Mouse (Mus musculus) embryonic facial prominence, embryonic 11.5 days (tissue): ENCODE measurements around the gene Zfp626. TPM values are rescaled to one million over a fixed set of nuclear protein-coding genes. Genes with fewer than 3 reads are reported as not detected.
"Not testable (repeated sequence)": the region's sequence is repeated elsewhere in the genome, so short reads cannot be mapped to it uniquely, and the experiment has no call there.

Experiments
- ATAC-seq: fragments of 200-750 bp; cut with Nextera tagmentation; replicated peaks from 2 replicates; pipeline ENCODE4 v1.8.0; 2017; ENCODE audit warnings: low read depth; ENCODE audit not compliant: insufficient number of reproducible peaks, low FRiP score, low TSS enrichment
- DNase-seq: peaks from one replicate; pipeline ENCODE4 v3.0.0-alpha.2; 2015; ENCODE audit warnings: low spot score
- H3K27ac ChIP-seq: fragments of 300-500 bp; sonication (generic); replicated peaks from 2 replicates; pipeline ENCODE4 v1.5.1; 2014; ENCODE audit warnings: mild to moderate bottlenecking, low read depth, low read length, control low read depth
- H3K27me3 ChIP-seq: fragments of 300-500 bp; sonication (generic); 2 replicates; pipeline ENCODE4 v1.6.1; 2014; ENCODE audit warnings: mild to moderate bottlenecking, low read length, moderate library complexity, mixed read lengths; ENCODE audit not compliant: control insufficient read depth, insufficient read depth
- H3K36me3 ChIP-seq: fragments of 300-500 bp; sonication (generic); replicated peaks from 2 replicates; pipeline ENCODE4 v1.6.1; 2014; ENCODE audit warnings: low read depth, mild to moderate bottlenecking, low read length, moderate library complexity, mixed read lengths; ENCODE audit not compliant: control insufficient read depth, insufficient read depth
- H3K4me1 ChIP-seq: fragments of 300-500 bp; sonication (generic); 2 replicates; pipeline ENCODE4 v1.6.1; 2014; ENCODE audit warnings: low read length, mixed read lengths; ENCODE audit not compliant: control insufficient read depth, insufficient read depth
- H3K4me2 ChIP-seq: fragments of 300-500 bp; sonication (generic); 2 replicates; pipeline ENCODE4 v1.6.1; 2014; ENCODE audit warnings: low read depth, mild to moderate bottlenecking, control low read depth, low read length, moderate library complexity
- H3K4me3 ChIP-seq: fragments of 300-500 bp; sonication (generic); 2 replicates; pipeline ENCODE4 v1.5.1; 2014; ENCODE audit warnings: low read depth, low read length, control low read depth
- H3K9ac ChIP-seq: fragments of 300-500 bp; sonication (generic); replicated peaks from 2 replicates; pipeline ENCODE4 v1.6.1; 2014; ENCODE audit warnings: mild to moderate bottlenecking, control low read depth, low read length
- H3K9me3 ChIP-seq: fragments of 300-500 bp; sonication (generic); replicated peaks from 2 replicates; pipeline ENCODE4 v1.6.1; 2016; ENCODE audit warnings: mild to moderate bottlenecking, low read length, inconsistent platforms, mixed read lengths; ENCODE audit not compliant: control insufficient read depth
- whole genome bisulfite sequencing: fragments of 180-500 bp; shearing (Covaris S2); extraction: QIAGEN DNeasy Blood & Tissue Kit; methylation state at CpG from one replicate; pipeline ENCODE4 v1.1.7; 2014; 5-methylcytosine and 5-hydroxymethylcytosine counted together
- polyA plus RNA-seq: library from polyadenylated mRNA; unstranded; fragments of >200 nt; fragmentation: Nextera tagmentation; extraction: Ambion mirVana; gene quantifications from 2 replicates; pipeline ENCODE4 v1.2.1, GENCODE M21; 2014

Gene Zfp626
- polyA plus RNA-seq = 2.6 and 2.9 TPM in 2 replicates

DNA sequence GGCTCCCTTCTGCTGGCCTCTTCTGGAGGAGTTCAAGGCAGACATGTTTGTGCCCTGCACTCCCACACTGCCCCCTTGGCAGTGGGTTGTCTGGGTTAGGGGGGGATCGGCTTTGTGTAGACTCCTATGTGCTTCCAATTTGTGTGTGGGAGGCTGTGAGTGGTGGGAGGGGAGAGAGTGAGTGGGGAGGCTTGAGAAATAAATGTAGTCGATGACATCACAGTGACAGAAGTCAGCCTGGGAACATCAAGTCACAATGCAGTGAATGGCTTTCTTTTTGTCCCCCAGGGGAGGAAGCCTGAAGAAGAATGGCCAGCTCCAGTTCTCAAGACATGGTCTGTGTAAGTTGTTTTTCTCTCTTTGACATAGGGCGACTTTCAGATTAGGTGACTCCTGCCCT is at the start of gene Zfp626:
Gene Zfp626 (plus strand): TSS at position 301 of the 400 bp plus-strand sequence.
- DNase-seq, H3K27me3 ChIP-seq, H3K27ac ChIP-seq, H3K4me1 ChIP-seq, H3K4me2 ChIP-seq, H3K4me3 ChIP-seq, H3K9ac ChIP-seq, H3K36me3 ChIP-seq, ATAC-seq, H3K9me3 ChIP-seq: not testable (repeated sequence)
- 81% methylated on average over 3 of the region's 3 CpGs for WGBS

DNA sequence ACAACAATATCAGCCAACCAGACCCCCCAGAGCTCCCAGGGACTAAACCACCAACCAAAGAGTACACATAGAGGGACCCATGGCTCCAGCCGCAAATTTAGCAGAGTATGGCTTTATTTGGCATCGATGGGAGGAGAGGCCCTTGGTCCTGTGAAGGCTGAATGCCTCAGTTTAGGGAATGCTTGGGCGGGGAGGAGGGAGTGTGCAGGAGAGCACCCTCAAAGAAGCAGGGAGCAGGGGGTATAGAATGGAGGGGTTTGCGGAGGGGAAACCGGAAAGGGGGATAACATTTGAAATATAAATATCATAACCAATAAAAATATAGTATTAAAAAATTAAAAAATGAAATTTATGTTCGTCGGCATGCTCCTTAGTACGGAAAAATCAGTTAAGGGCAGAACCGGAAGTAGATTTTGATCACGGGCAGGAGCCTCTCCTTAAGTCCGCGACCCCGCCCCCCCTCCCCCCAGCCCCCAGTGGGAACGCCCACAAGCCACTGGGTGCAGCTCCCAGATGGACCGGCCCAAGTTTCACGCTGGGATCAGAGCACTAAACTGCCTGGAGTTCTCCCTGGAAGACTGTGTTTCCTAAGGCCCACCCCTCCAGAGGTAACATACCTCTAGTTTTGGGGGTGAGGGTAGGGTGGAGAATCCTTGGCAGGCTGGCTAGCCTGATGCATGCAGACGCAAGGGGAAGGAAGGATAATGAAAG is 41.7 kb upstream of the Zfp626 start:
- ATAC-seq = no peak; the same call in 1 of the 2 replicates
- WGBS = 10% methylated on average over 17 of the region's 17 CpGs
- peak; percentile 40 for DNase-seq

DNA sequence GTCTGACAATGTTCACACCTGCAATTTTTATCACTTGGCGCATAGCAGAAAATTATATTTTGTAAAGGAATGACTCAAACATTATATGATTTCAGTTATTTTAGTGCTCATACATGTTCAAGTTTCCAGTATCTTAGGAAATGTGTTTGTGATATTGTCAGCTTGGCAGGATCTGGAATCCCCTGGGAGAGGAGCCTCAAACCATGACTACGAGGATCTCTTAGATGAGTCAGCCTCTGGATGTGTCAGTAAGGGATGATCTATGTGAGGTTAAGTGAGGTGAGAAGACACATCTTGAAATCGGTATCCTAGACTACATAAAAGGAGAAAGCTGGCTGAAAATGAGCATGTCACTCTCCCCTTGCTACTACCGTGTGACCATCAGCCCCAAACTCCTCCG is 17.7 kb upstream of the Zfp626 start:
- no peaks in the 10 kb centered on the region for H3K36me3 ChIP-seq
- no peaks in the 10 kb centered on the region for H3K27me3 ChIP-seq
- ATAC-seq (no peak), DNase-seq (no peak)
- WGBS = 85% methylated on average over 5 of the region's 5 CpGs
- H3K4me3 ChIP-seq = no peak overlapping the region
- H3K9ac ChIP-seq = no peak overlapping the region
- H3K9me3 ChIP-seq = peaks cover 4% of the 10 kb centered on the region; the same call in 1 of the 2 replicates
- no peaks in the 10 kb centered on the region for H3K4me1 ChIP-seq
- no peak overlapping the region for H3K27ac ChIP-seq
- no peak overlapping the region for H3K4me2 ChIP-seq

More for the DNA sequence above, 41.7 kb upstream of the Zfp626 start:
- H3K4me2 ChIP-seq = peak overlapping the region; percentile 44
- H3K4me1 ChIP-seq = no peaks in the 10 kb centered on the region
- no peaks in the 10 kb centered on the region for H3K27me3 ChIP-seq
- no peak overlapping the region for H3K27ac ChIP-seq
- peak overlapping the region; percentile 23 for H3K4me3 ChIP-seq
- no peaks in the 10 kb centered on the region for H3K9me3 ChIP-seq
- no peaks in the 10 kb centered on the region for H3K36me3 ChIP-seq
- H3K9ac ChIP-seq = no peak overlapping the region; the same call in 1 of the 2 replicates

DNA sequence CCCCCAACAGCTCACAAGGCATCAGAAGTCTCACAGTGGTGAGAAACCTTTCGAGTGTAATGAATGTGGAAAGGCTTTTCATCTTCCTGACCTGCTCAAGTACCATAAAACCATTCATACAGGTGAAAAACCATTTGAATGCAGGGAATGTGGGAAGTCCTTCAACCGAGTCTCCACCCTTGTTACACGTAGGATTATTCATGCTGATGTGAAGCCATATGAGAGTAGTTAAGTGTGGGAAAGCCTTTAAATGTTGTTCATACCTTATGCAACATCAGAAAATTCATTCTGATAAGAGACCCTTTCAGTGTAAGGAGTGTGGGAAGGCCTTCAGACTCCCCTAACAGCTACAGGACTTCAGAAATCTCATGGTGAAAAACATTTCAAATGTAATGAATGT is 13.1 kb upstream of the Zfp626 start:
- DNase-seq, H3K27ac ChIP-seq, ATAC-seq, H3K9ac ChIP-seq, H3K27me3 ChIP-seq, H3K4me3 ChIP-seq, H3K9me3 ChIP-seq, H3K4me1 ChIP-seq, H3K4me2 ChIP-seq, H3K36me3 ChIP-seq: not testable (repeated sequence)
- WGBS = 72% methylated on average over 3 of the region's 3 CpGs

GRCm38 (mm10) chr7:27794566-27794965 is 12.4 kb upstream of the Zfp626 start:
- Histone ChIP-seq H3K4me1 (no peaks in the 10 kb centered on the region), H3K27ac (no peak overlapping the region), H3K4me3 (no peak overlapping the region), H3K9me3 (no peaks in the 10 kb centered on the region), H3K27me3 (no peaks in the 10 kb centered on the region), H3K4me2 (no peak overlapping the region), H3K9ac (no peak overlapping the region), H3K36me3 (no peaks in the 10 kb centered on the region)
- ATAC-seq = no peak
- DNase-seq = no peak

DNA sequence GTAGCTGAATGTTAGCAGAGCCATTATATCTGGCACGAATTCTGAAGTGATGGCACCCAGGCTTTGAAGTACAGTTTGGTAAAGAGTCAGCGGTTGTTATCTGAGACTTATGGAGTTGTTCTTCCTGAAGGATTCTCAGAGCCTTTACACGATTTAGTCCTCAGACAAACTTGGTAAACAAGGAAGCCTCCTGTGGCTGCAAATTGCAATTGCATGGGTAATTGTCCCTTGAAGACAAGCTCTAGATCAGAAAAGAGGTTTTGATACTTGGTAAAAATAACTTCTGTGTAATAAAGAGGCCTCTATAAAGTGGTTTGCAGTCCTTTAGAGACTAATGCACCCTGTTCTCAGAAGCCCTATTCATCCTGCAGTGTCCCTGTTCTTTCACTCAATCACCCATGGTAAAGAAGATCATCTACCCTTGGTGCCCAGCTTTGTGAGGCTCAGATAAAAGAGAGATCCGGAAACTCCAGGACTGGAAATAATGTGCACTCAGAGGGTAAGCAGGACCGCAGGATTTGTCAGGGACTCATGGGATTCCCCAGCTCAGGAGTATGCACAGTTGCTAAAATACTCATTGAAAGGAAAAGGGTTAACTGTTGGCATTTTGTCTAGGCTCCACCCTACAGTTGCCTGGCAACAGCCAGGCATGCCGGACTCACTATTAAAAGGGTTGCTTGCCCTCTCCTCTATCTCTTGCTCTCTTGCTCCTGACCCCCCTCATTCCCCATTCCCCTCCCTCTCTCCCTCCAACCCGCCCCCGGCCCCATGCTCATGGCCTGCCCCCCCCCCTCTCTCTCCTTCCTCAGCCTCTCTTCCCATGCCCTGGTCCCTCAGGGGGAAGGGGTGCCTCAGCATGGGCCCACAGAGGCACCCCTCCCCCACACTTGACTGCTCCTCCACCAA is 8.8 kb upstream of the Zfp626 start:
- Histone ChIP-seq H3K4me2 (no peak overlapping the region), H3K9ac (no peak overlapping the region), H3K9me3 (no peaks in the 10 kb centered on the region), H3K27ac (peak overlapping the region; percentile 9; the same call in 1 of the 2 replicates), H3K4me3 (no peak overlapping the region; the same call in 1 of the 2 replicates), H3K36me3 (no peaks in the 10 kb centered on the region), H3K4me1 (no peaks in the 10 kb centered on the region), H3K27me3 (no peaks in the 10 kb centered on the region)
- WGBS = 29% methylated on average over 7 of the region's 8 CpGs
- ATAC-seq = peak; percentile 82
- DNase-seq = peak; percentile 68

DNA sequence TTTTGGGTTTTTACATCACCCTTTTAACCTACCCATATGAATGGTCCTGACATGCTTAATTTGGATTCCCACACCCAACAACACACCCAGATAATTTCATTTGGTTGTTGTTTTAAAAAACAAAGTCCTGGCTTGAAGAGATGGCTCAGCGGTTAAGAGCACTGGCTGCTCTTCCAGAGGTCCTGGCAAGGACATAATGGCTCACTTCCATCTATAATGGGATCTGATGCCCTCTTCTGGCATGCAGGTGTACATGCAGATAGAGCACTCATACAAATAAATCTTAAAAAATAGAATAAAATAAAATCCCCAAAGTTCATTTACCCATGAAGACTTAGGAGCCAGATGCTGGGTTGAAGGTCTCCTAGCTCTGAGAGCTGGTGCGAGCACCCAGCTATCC is 5.9 kb upstream of the Zfp626 start:
- H3K9ac ChIP-seq = no peak overlapping the region
- H3K36me3 ChIP-seq = no peaks in the 10 kb centered on the region
- ATAC-seq (no peak), DNase-seq (no peak)
- no peaks in the 10 kb centered on the region for H3K4me1 ChIP-seq
- H3K9me3 ChIP-seq = no peaks in the 10 kb centered on the region
- no peak overlapping the region for H3K4me3 ChIP-seq
- 56% methylated on average over 2 of the region's 2 CpGs for WGBS
- no peak overlapping the region for H3K4me2 ChIP-seq
- H3K27me3 ChIP-seq = no peaks in the 10 kb centered on the region
- no peak overlapping the region for H3K27ac ChIP-seq

DNA sequence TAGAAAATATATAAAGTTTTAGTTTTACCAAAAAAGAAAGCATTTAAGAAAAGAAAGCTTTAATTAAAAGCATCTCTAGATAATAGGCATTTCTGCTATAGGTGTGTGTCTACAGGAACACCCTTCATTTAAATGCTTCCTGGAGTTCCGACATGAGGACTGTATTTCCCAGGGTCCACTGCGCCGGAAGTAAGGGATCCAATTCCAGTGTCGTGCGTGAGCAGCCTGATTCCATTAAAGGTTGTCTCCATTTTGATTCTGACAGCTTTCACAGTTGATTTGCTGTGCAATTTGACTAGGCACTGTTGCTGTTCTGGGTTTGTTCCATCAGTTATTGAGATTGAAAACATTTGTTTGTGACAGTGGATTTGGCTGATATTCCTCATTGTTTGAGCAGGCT is 4.0 kb upstream of the Zfp626 start:
- DNase-seq = peak; percentile 25
- no peaks in the 10 kb centered on the region for H3K36me3 ChIP-seq
- no peak overlapping the region for H3K4me3 ChIP-seq
- ATAC-seq = no peak
- no peaks in the 10 kb centered on the region for H3K4me1 ChIP-seq
- H3K9me3 ChIP-seq = no peaks in the 10 kb centered on the region
- 54% methylated on average over 5 of the region's 5 CpGs for WGBS
- H3K27ac ChIP-seq = no peak overlapping the region
- H3K27me3 ChIP-seq = no peaks in the 10 kb centered on the region
- H3K9ac ChIP-seq = no peak overlapping the region
- H3K4me2 ChIP-seq = no peak overlapping the region
